Comparison of ENCODE assay signal across 14 mouse cellular contexts in genomic region chr4:45896425-45897081, GRCm38 (mm10). TPM values are rescaled to one million over a fixed set of nuclear protein-coding genes. Genes with fewer than 3 reads are reported as not detected.
DNase-seq lines count a peak whose midpoint lies in the region; ATAC-seq and TF ChIP-seq lines count a peak whose summit lies in the region.
"Had no signal": no experiment of that assay in that cellular context is flagged by ENCODE, and none has a peak within 500 bp of the region (broad histone marks: within the 10 kb centered on the region; RNA-seq: fewer than 3 reads in every experiment).

No protein-coding gene starts in this region.

- no peaks in the 10 kb centered on the region for H3K9me3 ChIP-seq in forebrain, embryonic 12.5 days
- H3K9me3 ChIP-seq in forebrain, embryonic 10.5 days: no peaks in the 10 kb centered on the region
- no peaks in the 10 kb centered on the region for H3K9me3 ChIP-seq in midbrain, embryonic 14.5 days (ENCODE audit: control insufficient read depth, low read length)
- no peaks in the 10 kb centered on the region for H3K9me3 ChIP-seq in midbrain, embryonic 13.5 days
- H3K9me3 ChIP-seq in kidney, postnatal 0 days (replicated peaks; ENCODE audit: low read length): no peaks in the 10 kb centered on the region

- H3K4me3 ChIP-seq in forebrain, embryonic 12.5 days (replicated peaks): no peak overlapping the region
- H3K4me3 ChIP-seq in forebrain, embryonic 10.5 days: no peak overlapping the region
- H3K4me3 ChIP-seq in midbrain, embryonic 14.5 days (replicated peaks; ENCODE audit: low read depth, low read length): no peak overlapping the region
- H3K4me3 ChIP-seq in midbrain, embryonic 13.5 days (replicated peaks): no peak overlapping the region
- no peak overlapping the region for H3K4me3 ChIP-seq in kidney, postnatal 0 days (replicated peaks; ENCODE audit: low read depth, low read length)
- H3K4me3 ChIP-seq: erythroblast, embryonic 14.5 days had no signal

- no peak overlapping the region for H3K27ac ChIP-seq in forebrain, embryonic 12.5 days
- no peak overlapping the region for H3K27ac ChIP-seq in forebrain, embryonic 10.5 days
- no peak overlapping the region for H3K27ac ChIP-seq in midbrain, embryonic 14.5 days (replicated peaks; ENCODE audit: low read depth, low read length)
- H3K27ac ChIP-seq in midbrain, embryonic 13.5 days: no peak overlapping the region
- H3K27ac ChIP-seq in kidney, postnatal 0 days: peak overlapping the region; percentile 57; the same call in 1 of the 2 replicates

- H3K27me3 ChIP-seq in forebrain, embryonic 12.5 days: peaks cover 13% of the 10 kb centered on the region; the same call in 1 of the 2 replicates
- peaks cover 18% of the 10 kb centered on the region; the same call in 1 of the 2 replicates for H3K27me3 ChIP-seq in forebrain, embryonic 10.5 days (ENCODE audit: poor library complexity, severe bottlenecking)
- no peaks in the 10 kb centered on the region for H3K27me3 ChIP-seq in midbrain, embryonic 14.5 days (ENCODE audit: control insufficient read depth, insufficient read depth, low read length)
- peaks cover 5% of the 10 kb centered on the region; the same call in 1 of the 2 replicates for H3K27me3 ChIP-seq in midbrain, embryonic 13.5 days
- H3K27me3 ChIP-seq in kidney, postnatal 0 days (ENCODE audit: insufficient read depth, low read length): no peaks in the 10 kb centered on the region
- H3K27me3 ChIP-seq: Patski had no signal

- 0 out of 2 replicates have a peak overlapping the region, but pooled peaks have one; percentile 3 for H3K4me2 ChIP-seq in forebrain, embryonic 12.5 days
- no peak overlapping the region for H3K4me2 ChIP-seq in midbrain, embryonic 14.5 days (ENCODE audit: low read length)
- no peak overlapping the region for H3K4me2 ChIP-seq in midbrain, embryonic 13.5 days (replicated peaks)
- peak overlapping the region; percentile 27 for H3K4me2 ChIP-seq in kidney, postnatal 0 days (ENCODE audit: low read length)

- WGBS in forebrain, embryonic 12.5 days: 16% methylated on average over 16 of the region's 16 CpGs
- 15% methylated on average over 16 of the region's 16 CpGs for WGBS in forebrain, embryonic 10.5 days
- WGBS in midbrain, embryonic 14.5 days: 15% methylated on average over 16 of the region's 16 CpGs
- WGBS in midbrain, embryonic 13.5 days: 13% methylated on average over 16 of the region's 16 CpGs
- WGBS in kidney, postnatal 0 days: 12% methylated on average over 16 of the region's 16 CpGs

- no peak for ATAC-seq in forebrain, embryonic 12.5 days (ENCODE audit: low FRiP score)
- ATAC-seq in midbrain, embryonic 14.5 days (ENCODE audit: low FRiP score, low TSS enrichment): no peak
- ATAC-seq in midbrain, embryonic 13.5 days: no peak
- peak; percentile 59 for ATAC-seq in kidney, postnatal 0 days (replicated peaks; ENCODE audit: low FRiP score, low read depth)
- ATAC-seq: Patski had no signal

- H3K36me3 ChIP-seq in forebrain, embryonic 12.5 days (replicated peaks): no peaks in the 10 kb centered on the region
- no peaks in the 10 kb centered on the region for H3K36me3 ChIP-seq in forebrain, embryonic 10.5 days (replicated peaks)
- no peaks in the 10 kb centered on the region for H3K36me3 ChIP-seq in midbrain, embryonic 14.5 days (ENCODE audit: control insufficient read depth, insufficient read depth, low read length)
- no peaks in the 10 kb centered on the region for H3K36me3 ChIP-seq in midbrain, embryonic 13.5 days
- no peaks in the 10 kb centered on the region for H3K36me3 ChIP-seq in kidney, postnatal 0 days (ENCODE audit: insufficient read depth, low read length)

- no peak for DNase-seq in forebrain, embryonic 10.5 days (ENCODE audit: extremely low spot score, low spot score)
- peak; percentile 12 for DNase-seq in midbrain, embryonic 14.5 days
- peak; percentile 47 for DNase-seq in kidney, postnatal 0 days (ENCODE audit: low spot score)
- no peak for DNase-seq in testis, postnatal 14 days (ENCODE audit: low spot score)
- no peak for DNase-seq in natural killer cell, adult 2 months (ENCODE audit: low spot score in 2 of 2)
- no peak for DNase-seq in ovary, adult 18-20 months (ENCODE audit: low spot score)
- DNase-seq: adrenal gland, postnatal 36 days; cerebellum, adult 8-10 months; thymus, adult 2 months had no signal

- H3K4me1 ChIP-seq in forebrain, embryonic 12.5 days: peaks cover 6% of the 10 kb centered on the region; the same call in 1 of the 2 replicates
- peaks cover 9% of the 10 kb centered on the region for H3K4me1 ChIP-seq in forebrain, embryonic 10.5 days
- no peaks in the 10 kb centered on the region for H3K4me1 ChIP-seq in midbrain, embryonic 14.5 days (ENCODE audit: control insufficient read depth, insufficient read depth, low read length)
- 0 out of 2 replicates have a peak, but pooled peaks cover 6% of the 10 kb centered on the region for H3K4me1 ChIP-seq in midbrain, embryonic 13.5 days (replicated peaks)
- H3K4me1 ChIP-seq in kidney, postnatal 0 days (replicated peaks; ENCODE audit: insufficient read depth, low read length): 0 out of 2 replicates have a peak, but pooled peaks cover 6% of the 10 kb centered on the region

- H3K9ac ChIP-seq in forebrain, embryonic 12.5 days: no peak overlapping the region
- H3K9ac ChIP-seq in midbrain, embryonic 14.5 days (replicated peaks; ENCODE audit: low read length): no peak overlapping the region
- no peak overlapping the region for H3K9ac ChIP-seq in midbrain, embryonic 13.5 days (replicated peaks)
- H3K9ac ChIP-seq in kidney, postnatal 0 days (ENCODE audit: low read depth, low read length): no peak overlapping the region

- TF ChIP-seq CTCF in kidney, postnatal 0 days (IDR thresholded peaks at IDR 0.05; ENCODE audit: low read depth): peak; percentile 47

RNA-seq across cellular contexts. Expression of gene Ccdc180, which starts 6.5 kb away (rescaled TPM):
- 0.11 and 0.17 TPM in 2 replicates for polyA plus RNA-seq in forebrain, embryonic 12.5 days (2016; fragmentation: Nextera tagmentation; extraction: Ambion mirVana)
- polyA plus RNA-seq in forebrain, embryonic 10.5 days (2016; fragmentation: Nextera tagmentation; extraction: Ambion mirVana): 0.09 TPM in 1 of 2 replicates, not detected in the other
- polyA plus RNA-seq in midbrain, embryonic 14.5 days (2014; fragmentation: Nextera tagmentation; extraction: Ambion mirVana): 0.07 and 0.14 TPM in 2 replicates
- 0.14 and 0.43 TPM in 2 replicates for polyA plus RNA-seq in midbrain, embryonic 13.5 days (2015; fragmentation: Nextera tagmentation; extraction: Ambion mirVana)
- polyA plus RNA-seq in kidney, postnatal 0 days (2015; fragmentation: Nextera tagmentation; extraction: Ambion mirVana): 0.47 and 0.55 TPM in 2 replicates
- polyA plus RNA-seq: erythroblast, embryonic 14.5 days; Patski had no signal

RNA-seq across cellular contexts. Expression of gene Stra6l, which starts 48.1 kb away (rescaled TPM):
- polyA plus RNA-seq in forebrain, embryonic 12.5 days (2016; fragmentation: Nextera tagmentation; extraction: Ambion mirVana): 0.65 and 1.2 TPM in 2 replicates
- 0.07 and 0.16 TPM in 2 replicates for polyA plus RNA-seq in forebrain, embryonic 10.5 days (2016; fragmentation: Nextera tagmentation; extraction: Ambion mirVana)
- 1.1 and 1.7 TPM in 2 replicates for polyA plus RNA-seq in midbrain, embryonic 14.5 days (2014; fragmentation: Nextera tagmentation; extraction: Ambion mirVana)
- polyA plus RNA-seq in midbrain, embryonic 13.5 days (2015; fragmentation: Nextera tagmentation; extraction: Ambion mirVana): 1.1 and 1.2 TPM in 2 replicates
- polyA plus RNA-seq in kidney, postnatal 0 days (2015; fragmentation: Nextera tagmentation; extraction: Ambion mirVana): 1.5 and 1.9 TPM in 2 replicates
- polyA plus RNA-seq: C2C12; erythroblast, embryonic 14.5 days had no signal

Comparison
In these comparisons a context has a peak if more than half of its experiments do, and no peak if none do; other contexts are left out.
1. H3K4me2 ChIP-seq: peak in forebrain, embryonic 12.5 days (single experiment) and kidney, postnatal 0 days (single experiment); none in midbrain, embryonic 14.5 days (single experiment) and midbrain, embryonic 13.5 days (single experiment).
2. DNase-seq: peak in midbrain, embryonic 14.5 days (single experiment) and kidney, postnatal 0 days (single experiment); none in forebrain, embryonic 10.5 days (single experiment), testis, postnatal 14 days (single experiment), natural killer cell, adult 2 months (0 of 2) and ovary, adult 18-20 months (single experiment).